Mouse (Mus musculus): Measurements from ENCODE around the gene Card6. TPM values are rescaled to one million over a fixed set of nuclear protein-coding genes. Genes with fewer than 3 reads are reported as not detected.

Card6 gene
- 34.7 TPM for polyA plus RNA-seq (2017; shearing (Covaris generic))

DNA sequence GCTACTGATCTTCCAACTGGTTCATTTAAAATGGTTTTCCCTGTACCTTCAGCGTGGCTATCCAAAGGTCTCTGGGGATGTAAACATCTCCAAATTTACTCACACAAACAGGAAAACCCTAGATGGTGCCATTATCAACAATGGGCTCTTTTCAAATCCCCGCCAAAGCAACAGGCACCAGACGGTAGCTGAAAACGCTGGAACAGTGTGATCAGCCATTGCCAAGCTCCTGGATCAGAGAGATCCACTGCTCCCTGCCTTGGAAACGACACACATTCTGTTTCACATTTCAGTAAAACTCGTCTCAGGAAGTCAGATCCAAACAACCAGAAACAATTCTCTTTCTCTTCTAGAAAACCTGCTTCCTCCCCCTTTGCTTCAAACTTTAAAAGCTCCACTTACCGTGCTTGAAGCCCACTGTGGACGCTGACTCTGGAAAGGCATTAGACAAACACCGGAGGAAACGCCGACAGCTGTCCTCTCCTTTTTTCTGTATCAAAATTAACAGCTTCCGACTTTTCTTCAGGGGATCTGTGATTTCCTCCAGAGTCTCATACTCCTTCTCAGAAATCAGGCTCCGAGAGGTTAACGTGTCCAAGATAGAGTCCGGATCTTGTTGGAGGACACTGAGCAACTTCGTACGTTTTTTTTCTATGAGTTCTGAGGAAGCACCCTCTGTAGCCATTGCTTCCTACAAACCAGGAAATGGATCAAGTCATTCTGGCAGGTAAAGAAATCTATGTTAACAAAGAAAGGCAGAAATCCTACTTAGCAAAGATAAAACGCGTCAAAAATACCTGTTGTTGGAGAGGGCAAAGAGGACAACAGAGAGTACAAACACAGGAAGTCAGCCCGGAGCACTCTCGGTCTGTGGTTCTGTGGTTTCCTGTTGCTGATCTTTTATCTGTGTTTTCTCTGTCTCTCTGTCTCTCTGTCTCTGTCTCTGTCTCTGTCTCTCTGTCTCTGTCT is at the start of gene Card6:
Card6 (minus strand) TSS at position 854 of the 969 bp plus-strand sequence.

DNA sequence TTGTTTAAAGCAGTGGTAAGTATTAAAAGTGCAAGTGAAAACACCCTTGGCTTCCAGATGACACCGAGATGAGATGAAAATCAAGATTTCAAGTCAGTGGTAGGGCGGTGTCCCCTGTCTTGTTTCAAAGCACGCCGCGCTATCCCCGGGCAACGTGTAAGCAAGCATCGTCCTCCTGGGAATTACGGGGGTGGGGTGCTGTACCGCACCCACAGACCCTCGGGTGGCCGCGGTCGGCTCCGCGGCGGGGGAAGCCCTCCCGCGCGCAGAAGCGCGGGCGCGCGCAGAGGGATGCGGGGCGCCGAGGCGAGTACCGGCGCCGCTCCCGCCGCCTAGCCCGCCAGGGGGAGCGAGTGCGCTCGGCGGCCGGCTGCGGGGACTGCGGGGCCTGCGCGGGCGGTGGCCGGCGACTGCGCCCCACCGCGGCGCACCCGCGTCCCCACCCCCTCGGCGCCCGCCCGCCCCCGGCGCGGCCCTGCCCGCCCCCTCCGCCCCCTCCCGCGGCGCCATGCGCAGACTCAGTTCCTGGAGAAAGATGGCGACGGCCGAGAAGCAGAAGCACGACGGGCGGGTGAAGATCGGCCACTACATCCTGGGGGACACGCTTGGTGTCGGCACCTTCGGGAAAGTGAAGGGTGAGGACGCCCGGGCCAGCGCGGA is 35.2 kb upstream of the Card6 start, which contains the start of gene Prkaa1:
Prkaa1 (plus strand) TSS at position 501 of the 660 bp plus-strand sequence.

DNA sequence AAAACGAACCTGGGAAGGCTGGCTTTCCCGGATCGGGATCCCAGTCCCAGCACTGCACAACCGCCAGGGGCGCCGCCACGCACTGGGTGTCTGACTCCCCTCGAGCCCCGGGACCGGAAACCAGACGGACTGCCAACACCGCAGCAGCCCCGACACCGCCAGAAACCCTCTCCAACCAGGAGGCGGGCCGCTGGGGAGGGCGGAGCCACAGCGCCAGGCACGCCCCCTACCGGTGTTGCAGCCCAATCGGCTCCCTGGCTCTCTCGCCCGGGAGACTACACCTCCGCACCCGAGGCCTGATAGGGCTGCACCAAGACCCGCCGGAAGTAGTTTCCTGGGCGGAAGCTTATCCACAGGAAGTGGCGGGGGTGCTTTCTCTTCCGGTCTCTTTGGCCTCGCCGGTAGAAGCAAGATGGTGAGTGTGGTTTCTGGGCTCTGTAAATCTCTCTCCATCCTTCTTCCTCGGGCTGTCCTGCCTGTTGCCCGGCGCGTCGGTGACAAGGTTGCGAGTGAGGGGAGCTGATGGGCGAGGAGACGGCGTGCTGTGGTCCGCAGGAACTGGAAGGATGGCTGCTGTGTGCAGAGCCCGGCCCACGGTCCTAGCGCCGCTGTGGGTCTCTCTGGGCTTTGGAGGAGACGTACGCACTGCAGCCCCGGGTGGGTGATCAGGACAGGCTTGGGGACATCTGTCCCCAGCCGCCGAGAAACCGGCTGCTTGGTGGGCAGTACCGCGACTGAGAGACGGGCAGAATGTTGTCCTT is 8.1 kb upstream of the Card6 start, which contains the start of gene Rpl37:
Rpl37 (plus strand) TSS at position 376 of the 761 bp plus-strand sequence.

DNA sequence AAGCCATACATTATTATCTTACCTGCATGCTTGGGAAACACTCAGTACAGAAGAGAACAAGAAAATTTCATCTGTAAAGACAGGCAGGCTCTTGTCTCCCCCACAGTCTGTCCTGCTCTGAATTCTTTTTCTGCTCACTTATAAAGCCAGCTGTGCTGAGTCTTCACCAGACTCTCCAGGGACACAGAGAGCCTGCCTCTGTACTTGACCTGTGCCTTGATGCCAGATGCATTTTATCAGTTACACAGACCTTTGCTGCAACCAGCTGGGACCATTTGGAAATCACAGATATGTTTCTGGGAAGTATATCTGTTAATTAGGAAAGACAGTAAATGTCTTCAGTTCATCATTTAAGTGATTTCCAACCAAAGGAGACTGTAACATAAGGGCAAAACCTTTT is 44.7 kb downstream of the Card6 start, which contains the start of gene C7:
C7 (minus strand) TSS at position 106 of the 400 bp plus-strand sequence.

Other genes with a start within 250 kb of the Card6 start
- not detected for gene Mroh2b, start 209.8 kb downstream of the Card6 start, polyA plus RNA-seq (2017; shearing (Covaris generic))
- not detected for gene C7, start 44.8 kb downstream of the Card6 start, polyA plus RNA-seq (2017; shearing (Covaris generic))
- gene Rpl37, start 8.1 kb upstream of the Card6 start, polyA plus RNA-seq (2017; shearing (Covaris generic)) = 939 TPM
- 32.6 TPM for gene Prkaa1, start 35.3 kb upstream of the Card6 start, polyA plus RNA-seq (2017; shearing (Covaris generic))
- gene Ttc33, start 77.0 kb upstream of the Card6 start, polyA plus RNA-seq (2017; shearing (Covaris generic)) = 22.3 TPM
- gene Ptger4, start 135.6 kb upstream of the Card6 start, polyA plus RNA-seq (2017; shearing (Covaris generic)) = 104 TPM